Mouse (Mus musculus) heart, postnatal 4 days (tissue): ENCODE data around the gene Itgb3bp. TPM values are rescaled to one million over a fixed set of nuclear protein-coding genes. Genes with fewer than 3 reads are reported as not detected.

Experiments
- DNase-seq: peaks from one replicate; pipeline ENCODE4 v3.0.0; 2021
- total RNA-seq, 2 experiments: library from RNA; stranded (reverse); gene quantifications; 2 replicates each; pipeline ENCODE4 v1.2.3; 2021

Itgb3bp gene
- total RNA-seq, 2 experiments from 2014 or later = 10.4 to 13.6 TPM

DNA sequence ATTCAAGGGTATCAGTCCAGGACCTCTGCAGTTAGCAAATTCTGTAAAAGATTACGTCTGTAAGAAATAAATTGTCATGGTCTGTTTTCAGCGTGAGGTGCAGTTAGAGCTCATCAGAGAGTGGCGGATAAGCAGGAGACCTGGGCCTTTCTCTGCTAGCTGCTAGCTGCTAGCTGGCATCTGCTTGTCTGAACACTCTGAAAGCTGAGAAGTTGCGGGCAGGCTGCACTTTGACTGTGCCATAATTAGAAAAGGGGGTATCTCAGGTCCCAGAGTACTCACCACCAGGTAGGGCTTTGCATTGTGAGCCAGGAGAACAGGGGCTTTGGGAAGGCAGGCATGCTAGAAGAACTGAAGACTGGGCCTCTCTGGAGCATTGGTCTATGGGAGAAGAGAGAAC lies 2.2 kb upstream of the Itgb3bp start:
- DNase-seq = peak; percentile 25

- no peak for DNase-seq
These were observed 1.6 kb upstream of the Itgb3bp start for GRCm38 (mm10) chr4:99931240-99931580.

DNA sequence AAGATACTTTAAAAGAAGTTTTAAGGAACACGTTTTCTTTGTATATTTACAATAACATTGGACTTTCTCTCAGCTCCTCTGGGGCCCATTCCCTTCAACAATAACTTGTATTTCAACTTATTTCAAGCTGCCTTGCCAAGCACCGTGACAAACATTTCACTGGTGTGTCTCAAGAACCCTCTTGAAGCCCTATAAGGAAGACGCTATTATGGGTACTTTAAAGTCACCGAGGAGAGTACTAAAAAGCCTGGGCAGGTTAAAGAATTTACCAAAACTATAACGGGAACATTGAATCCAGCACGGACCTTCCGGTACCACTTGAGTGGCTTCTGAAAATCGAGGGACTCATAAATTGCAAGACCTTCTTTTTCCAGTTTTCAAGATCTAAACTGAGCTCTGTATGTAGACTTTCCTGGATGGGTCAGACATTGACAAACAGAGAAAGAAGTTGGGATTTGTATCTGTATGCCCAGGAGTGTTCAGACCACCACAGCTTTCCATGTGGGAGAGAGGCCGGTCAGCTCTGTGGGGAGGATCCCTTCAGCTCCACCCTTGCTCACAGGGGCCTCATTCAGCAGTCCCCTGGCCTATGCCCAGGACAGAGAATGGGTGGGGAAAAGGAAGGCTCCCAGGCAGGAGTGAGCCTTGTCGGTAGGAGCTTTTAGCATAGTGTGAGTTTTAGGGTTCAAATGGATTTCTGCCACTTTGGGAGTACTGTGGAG lies 1.1 kb upstream of the Itgb3bp start:
- DNase-seq = peak; percentile 34

GRCm38 (mm10) chr4:99929149-99929612 lies 432 bp downstream of the Itgb3bp start, which contains the start of gene Pgm1:
Pgm1 (plus strand) TSS chr4:99929414.
- DNase-seq = peak; percentile 90

DNA sequence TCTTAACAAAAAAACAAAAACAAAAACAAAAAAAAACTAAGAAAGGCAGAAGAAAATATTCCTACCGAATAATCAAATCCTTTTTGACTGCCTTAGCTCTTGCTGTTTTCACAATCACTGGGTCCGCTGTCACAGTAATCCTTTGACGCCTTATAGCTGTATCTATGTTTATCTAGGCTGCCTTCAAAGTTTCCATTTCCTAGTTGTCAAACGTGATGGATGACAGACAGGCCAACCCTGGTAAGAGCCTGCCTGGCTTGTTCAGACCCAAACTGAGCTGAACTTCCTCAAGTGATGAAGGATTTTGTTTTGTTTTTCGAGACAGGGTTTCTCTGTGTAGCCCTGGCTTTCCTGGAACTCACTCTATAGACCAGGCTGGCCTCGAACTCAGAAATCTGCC lies 1.1 kb downstream of the Itgb3bp start:
- no peak for DNase-seq

DNA sequence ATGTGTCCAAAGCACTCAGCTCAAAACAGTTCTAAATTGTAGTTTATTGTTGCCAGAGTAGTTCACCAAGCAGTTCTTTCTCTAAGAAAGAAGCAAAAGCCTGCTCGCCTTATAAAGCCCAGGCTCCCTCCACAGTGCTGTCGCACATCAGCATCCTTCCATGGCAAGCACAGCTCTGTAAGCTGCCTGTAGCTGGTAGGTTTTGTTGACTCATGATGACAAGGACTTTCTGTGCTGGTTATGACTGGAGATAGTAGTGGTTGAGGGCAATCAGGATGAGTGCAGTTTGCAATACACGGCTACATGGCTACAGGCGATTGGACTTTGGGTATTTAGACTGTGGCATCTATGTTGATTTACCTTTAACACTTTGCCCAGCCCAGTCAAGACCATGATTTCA lies 3.2 kb downstream of the Itgb3bp start:
- DNase-seq = no peak

DNA sequence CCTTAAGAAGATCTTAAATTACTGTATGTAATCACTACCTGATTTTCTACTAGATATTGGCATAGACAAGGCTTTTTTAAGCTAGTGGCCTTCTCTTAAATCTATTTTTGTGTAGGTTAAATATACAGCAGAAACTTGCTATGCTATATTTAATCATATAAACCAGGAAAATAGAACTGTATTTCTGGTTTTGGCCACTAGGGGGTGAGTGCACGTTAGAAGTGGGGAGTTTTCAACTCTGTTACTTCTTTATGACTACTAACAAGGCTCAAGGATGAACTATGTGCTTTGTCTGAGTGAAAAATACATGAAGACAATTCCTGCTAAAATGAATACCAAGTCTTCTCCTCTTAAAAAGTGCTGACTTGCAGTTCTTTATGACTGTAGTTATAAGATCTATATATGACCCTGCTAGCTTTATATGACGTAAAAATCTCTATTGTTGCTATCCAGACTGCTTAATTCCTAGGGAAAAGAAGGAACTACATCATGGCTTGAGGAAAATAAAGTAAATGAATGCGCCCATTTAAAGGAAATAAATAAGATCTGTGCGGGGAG lies 15.6 kb downstream of the Itgb3bp start:
- DNase-seq = no peak

DNA sequence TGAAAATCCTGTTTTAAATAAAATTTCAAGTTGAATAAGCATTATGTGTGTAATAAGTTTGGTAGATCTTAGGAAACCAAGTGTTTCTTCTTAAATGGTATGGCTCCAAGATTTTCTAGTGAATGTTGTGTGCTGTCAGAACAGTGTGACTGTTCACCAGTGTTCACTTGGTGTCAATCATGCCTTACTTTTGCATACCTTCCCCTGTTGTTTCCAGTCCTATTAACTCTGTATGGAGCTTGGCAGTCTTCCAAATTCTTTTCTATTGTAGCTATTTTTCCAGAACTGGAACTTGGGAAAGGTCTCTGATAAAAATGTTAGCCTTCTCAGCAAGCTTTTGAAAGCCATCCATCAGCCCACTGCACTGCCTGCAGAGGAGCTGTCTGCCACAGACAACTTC lies 47.2 kb downstream of the Itgb3bp start:
- no peak for DNase-seq

GRCm38 (mm10) chr4:99881882-99882281 lies 47.7 kb downstream of the Itgb3bp start:
- peak; percentile 25 for DNase-seq

DNA sequence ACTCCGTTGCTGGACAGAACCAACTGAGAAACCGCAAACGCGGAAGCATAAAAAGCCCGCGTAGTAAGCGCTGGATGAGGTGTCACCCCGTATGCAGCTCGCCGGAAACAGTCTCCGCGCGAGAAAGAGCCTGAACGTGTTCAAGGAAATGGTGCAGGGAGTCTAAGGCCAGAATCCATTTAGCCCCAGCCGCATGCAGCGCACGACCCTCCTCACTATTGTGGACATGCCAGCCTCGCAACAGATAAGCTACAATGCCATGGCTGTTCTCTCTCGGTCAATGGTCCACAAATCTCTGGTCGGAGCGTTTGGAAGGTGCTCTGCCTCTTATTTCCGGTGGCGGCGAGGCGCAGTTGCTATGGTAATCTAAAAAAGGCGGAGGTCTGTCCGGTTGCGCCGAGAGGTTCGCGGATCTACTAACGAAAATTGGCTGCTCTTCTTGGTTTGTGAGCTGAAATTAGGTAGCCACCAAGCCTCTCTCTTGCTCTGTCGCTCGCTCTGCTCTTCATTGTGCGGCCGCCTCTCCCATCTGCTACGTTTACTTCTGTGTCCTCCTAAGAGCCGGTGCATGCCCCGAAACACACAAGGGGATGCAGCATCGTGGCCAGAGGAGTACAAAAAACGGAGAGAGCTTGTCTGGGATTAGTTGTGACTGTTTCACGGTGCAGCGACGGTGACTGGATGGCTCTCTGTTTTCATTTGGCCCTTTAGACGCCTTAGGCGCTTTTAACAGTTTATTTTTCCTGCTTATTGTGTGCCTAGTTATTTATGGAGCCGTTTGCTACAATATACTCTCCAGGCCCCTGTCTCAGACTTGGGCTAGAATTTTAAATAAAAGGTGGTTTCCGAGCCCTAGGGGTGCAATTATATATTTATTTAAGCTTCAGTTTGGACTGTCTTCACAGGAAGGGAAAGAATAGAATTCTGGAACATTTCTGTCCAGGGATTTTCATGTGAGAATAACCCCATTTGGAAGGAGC lies 100.2 kb downstream of the Itgb3bp start, which contains the start of gene Efcab7:
Efcab7 (plus strand) TSS at position 105 of the 980 bp plus-strand sequence.
- peak; percentile 87 for DNase-seq

- DNase-seq = no peak
These were observed 100.9 kb downstream of the Itgb3bp start for GRCm38 (mm10) chr4:99828739-99829093.

DNA sequence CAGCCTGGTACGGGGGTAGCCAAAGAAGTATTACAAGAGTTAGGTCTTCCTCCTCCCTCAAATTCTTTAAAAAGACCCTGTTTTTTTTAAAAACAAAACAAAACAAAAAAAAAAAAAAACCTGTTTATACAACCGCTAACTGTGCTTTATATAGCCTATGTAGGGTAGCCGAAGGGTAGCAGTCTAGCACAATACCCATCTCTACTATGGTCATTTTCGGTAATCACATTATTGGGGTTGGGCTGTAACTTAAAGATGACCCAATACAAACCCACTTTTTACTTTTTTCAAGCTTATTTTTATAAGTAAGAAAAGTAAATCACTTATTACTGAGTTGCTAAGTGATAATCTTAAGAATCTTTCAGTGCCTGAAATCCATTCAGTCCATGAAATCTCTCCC lies 101.3 kb downstream of the Itgb3bp start:
- DNase-seq = no peak

DNA sequence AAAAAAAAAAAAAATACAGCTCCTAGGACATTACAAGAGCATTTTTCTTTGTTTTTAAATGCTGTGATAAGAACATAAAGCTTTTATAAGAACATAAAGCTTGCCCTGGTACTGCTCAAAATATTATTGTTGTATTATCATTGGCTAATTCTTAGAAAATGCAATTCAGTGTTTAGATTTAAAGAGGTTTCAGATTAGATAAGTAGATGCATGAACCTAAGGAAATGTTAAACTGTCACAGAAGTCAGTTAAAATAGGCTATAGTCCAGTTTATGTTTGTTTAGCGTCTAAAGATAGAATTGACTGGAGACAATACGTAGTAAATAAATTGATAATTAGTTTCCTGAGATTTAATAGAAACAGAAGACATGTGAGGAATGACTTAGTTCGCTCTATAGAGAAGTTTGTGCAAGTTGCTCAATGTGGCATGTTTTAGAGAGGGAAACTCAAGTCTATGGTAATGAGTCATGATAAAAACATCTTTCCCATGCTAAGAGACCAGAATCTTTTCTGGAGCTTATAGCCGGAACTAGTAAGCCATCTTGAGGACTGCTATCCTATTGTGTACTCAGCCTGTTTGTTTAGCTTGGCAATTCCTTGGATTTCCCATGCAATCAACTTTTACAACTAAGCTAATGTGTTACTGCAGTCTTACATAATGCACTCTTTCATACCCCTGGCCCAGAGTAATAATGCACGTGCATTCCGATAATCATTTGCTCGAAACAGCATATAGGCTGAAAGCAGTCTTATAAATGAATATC lies 112.7 kb downstream of the Itgb3bp start:
- no peak for DNase-seq

DNA sequence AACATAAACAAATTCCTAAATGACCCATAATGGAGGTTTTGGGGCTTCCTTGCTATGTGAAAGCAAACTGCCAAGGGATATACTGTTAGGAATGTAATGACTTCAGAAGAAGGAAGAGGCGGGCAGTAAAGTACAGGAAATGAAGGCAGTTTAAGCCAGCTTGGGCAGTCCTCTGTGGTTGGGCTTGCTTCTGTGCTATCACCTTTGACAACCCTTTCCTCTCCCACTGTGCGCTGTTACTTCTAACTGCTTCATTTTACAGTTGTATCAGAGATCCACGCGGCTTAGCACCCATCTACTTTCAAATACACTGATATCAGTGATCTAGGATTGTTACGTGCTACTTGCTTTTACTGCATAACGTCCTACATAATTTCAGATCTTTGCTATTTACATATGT lies 137.2 kb downstream of the Itgb3bp start:
- DNase-seq = no peak

GRCm38 (mm10) chr4:99773041-99773440 lies 156.6 kb downstream of the Itgb3bp start:
- no peak for DNase-seq

DNA sequence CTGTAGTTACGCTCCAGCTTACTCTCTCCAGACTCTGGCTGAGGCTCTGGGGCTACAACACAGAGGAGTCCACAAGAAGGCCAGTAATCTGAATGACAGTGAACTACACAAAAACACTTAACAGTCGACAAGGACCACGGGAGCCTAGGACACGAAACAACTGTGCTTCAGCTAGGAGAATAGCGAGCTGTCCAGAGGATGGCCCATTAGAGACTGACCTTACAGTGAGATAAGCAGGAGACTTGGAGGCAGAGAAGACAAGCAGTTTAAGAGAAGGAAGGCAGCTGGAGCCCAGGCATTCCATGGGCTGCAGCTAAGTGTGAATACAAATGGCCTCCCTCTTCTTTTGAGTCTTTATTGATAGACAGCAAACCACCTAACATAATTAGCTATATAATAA lies 159.1 kb downstream of the Itgb3bp start:
- DNase-seq = peak; percentile 14

- DNase-seq = peak; percentile 48
These were observed 162.9 kb downstream of the Itgb3bp start for GRCm38 (mm10) chr4:99766753-99767152.

DNA sequence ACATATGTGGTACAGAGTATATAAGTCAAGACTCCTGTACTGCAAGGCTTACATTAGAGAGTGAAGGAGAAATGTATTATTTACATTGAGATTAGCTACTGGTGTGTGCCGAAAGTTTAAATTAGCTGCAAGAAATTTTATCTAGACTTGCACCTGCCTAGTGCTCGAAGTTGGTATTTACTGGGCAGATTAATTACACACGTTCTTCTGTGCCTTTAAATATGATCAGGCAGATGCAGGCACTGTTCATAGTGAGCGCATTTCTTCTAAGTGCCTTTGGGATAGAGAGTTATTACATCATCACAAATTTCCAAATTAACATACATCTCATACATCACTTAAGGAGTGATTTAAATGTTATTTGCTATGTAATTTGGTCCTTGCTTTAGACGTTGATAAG lies 163.3 kb downstream of the Itgb3bp start:
- no peak for DNase-seq

GRCm38 (mm10) chr4:99752426-99752825 lies 177.2 kb downstream of the Itgb3bp start:
- no peak for DNase-seq

DNA sequence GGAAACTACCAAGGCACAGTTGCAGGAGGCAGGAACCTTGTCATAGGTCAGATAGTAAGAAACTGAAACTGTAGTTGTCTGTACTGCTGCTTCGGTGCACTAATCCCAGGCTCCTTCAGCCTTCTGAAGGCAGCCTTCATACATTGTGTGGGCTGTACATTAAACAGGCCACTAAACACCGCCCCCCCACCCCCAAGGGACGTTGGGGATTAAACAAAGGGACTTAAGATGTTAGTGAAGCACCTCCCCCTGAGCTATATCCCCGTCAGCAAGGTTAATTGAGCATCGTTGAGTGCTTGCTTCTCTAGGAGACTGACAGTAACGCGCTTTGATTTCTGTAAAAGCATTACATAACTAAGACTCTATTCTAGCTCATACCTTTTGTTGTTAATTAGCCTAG lies 189.8 kb downstream of the Itgb3bp start:
- DNase-seq = no peak

- no peak for DNase-seq
These were observed 203.6 kb downstream of the Itgb3bp start for GRCm38 (mm10) chr4:99725914-99726451.

DNA sequence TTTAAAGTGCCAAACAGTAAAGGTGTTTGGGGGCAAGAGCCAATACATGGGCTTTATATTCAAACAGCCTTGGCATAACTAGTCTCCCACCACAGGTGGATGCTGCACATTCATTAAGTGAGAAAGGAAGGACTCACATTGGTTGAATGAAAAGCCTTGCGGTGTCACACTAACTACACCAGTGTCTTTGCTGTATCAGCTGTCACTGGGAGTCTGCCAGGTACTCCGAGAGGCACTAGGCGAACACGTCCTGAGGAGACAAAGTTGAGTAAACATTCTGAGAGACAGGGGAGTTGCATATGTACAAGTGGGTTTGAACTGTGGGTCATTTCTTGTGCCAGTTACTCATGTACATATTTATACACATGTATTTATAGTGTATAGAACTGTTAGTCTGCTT lies 205.3 kb downstream of the Itgb3bp start:
- DNase-seq = no peak
